8 mouse cellular contexts compared by ENCODE assay signal in genomic region chr5:136567176-136568025, GRCm38 (mm10). TPM values are rescaled to one million over a fixed set of nuclear protein-coding genes. Genes with fewer than 3 reads are reported as not detected.
DNase-seq lines count a peak whose midpoint lies in the region; ATAC-seq lines count a peak whose summit lies in the region.

Gene Cux1 (minus strand): TSS chr5:136567490.

- peak within 1 kb of the TSS; percentile 92 for H3K9ac ChIP-seq in hindbrain, embryonic 13.5 days

- no peaks in the 10 kb centered on the region for H3K9me3 ChIP-seq in hindbrain, embryonic 13.5 days

- peak within 1 kb of the TSS; percentile 98 for H3K27ac ChIP-seq in hindbrain, embryonic 13.5 days

- WGBS in hindbrain, embryonic 13.5 days, result under 1% methylated on average over 71 of the region's 103 CpGs

- ATAC-seq in hindbrain, embryonic 13.5 days (ENCODE audit: low FRiP score), result peak; percentile 92

- H3K4me2 ChIP-seq in hindbrain, embryonic 13.5 days, result peak within 1 kb of the TSS; percentile 98

- peaks cover 41% of the 10 kb centered on the region for H3K4me1 ChIP-seq in hindbrain, embryonic 13.5 days (replicated peaks)

- H3K4me3 ChIP-seq in hindbrain, embryonic 13.5 days, result peak within 1 kb of the TSS; percentile 98

- peaks cover 36% of the 10 kb centered on the region for H3K27me3 ChIP-seq in hindbrain, embryonic 13.5 days

- no peaks in the 10 kb centered on the region for H3K36me3 ChIP-seq in hindbrain, embryonic 13.5 days

- peak; percentile 91 for DNase-seq in NIH3T3 (ENCODE audit: low read depth)
- DNase-seq in cerebellum, postnatal 14 days, result peak; percentile 89 to 91
- peak; percentile 39 to 64 for DNase-seq in frontal cortex, postnatal 25 days (ENCODE audit: low spot score in 2 of 2)
- peak; percentile 58 to 67 for DNase-seq in layer of hippocampus, postnatal 25 days (ENCODE audit: extremely low spot score in 1 of 2, low spot score in 1 of 2)
- DNase-seq in lung, postnatal 14 days, result peak; percentile 85
- DNase-seq in ovary, postnatal 36 days (ENCODE audit: low spot score), result peak; percentile 86
- DNase-seq in thymus, postnatal 25 days, result peak; percentile 88

RNA-seq across cellular contexts. Expression of gene Cux1, which starts in this region (rescaled TPM):
- 104 and 106 TPM in 2 replicates for polyA plus RNA-seq in hindbrain, embryonic 13.5 days (2015; fragmentation: Nextera tagmentation; extraction: Ambion mirVana)
- total RNA-seq in layer of hippocampus, postnatal 25 days (2021), result 10 to 100 TPM; 36.6 to 37.1 TPM

Comparison
In these comparisons a context has a peak if more than half of its experiments do, and no peak if none do; other contexts are left out.
1. Peak in every context shown above with its lines: DNase-seq, ATAC-seq, H3K4me3 ChIP-seq and H3K27ac ChIP-seq.